Mouse (Mus musculus) spleen, adult 2 months (tissue): ENCODE results near the gene Tdg. TPM values are rescaled to one million over a fixed set of nuclear protein-coding genes. Genes with fewer than 3 reads are reported as not detected.
A peak's percentile ranks its signal among the peaks of the same experiment; 100 is the strongest.
"Not testable (repeated sequence)": the region's sequence is repeated elsewhere in the genome, so short reads cannot be mapped to it uniquely, and the experiment has no call there.

Source experiments
- DNase-seq, 2 experiments: peaks; one replicate each; pipeline versions ENCODE4 v3.0.0 to v3.0.0-alpha.2; 2012 to 2021; ENCODE audit warnings: low spot score in 2 of 2, low read depth in 1 of 2
- H3K27ac ChIP-seq: fragments of 200-500 bp; 2 replicates; pipeline ENCODE4 v1.5.1; 2012; ENCODE audit warnings: low read length, inconsistent platforms; ENCODE audit not compliant: insufficient read depth
- H3K27me3 ChIP-seq: fragments of 200-500 bp; 2 replicates; pipeline ENCODE4 v1.6.1; 2012; ENCODE audit warnings: mild to moderate bottlenecking, moderate library complexity, low read length, inconsistent platforms; ENCODE audit not compliant: control insufficient read depth, insufficient read depth
- H3K36me3 ChIP-seq: fragments of 200-500 bp; 2 replicates; pipeline ENCODE4 v1.6.1; 2012; ENCODE audit warnings: mild to moderate bottlenecking, low read length, inconsistent platforms; ENCODE audit not compliant: control insufficient read depth, insufficient read depth
- H3K4me1 ChIP-seq: fragments of 200-500 bp; 2 replicates; pipeline ENCODE4 v1.6.1; 2011; ENCODE audit warnings: inconsistent platforms; ENCODE audit not compliant: control insufficient read depth, insufficient read depth, insufficient read length
- H3K4me3 ChIP-seq: fragments of 200-500 bp; 2 replicates; pipeline ENCODE4 v1.5.1; 2011; ENCODE audit warnings: mild to moderate bottlenecking, inconsistent platforms; ENCODE audit not compliant: insufficient read depth, insufficient read length; ENCODE audit errors: extremely low read depth
- CTCF ChIP-seq: fragments of 200-500 bp; IDR thresholded peaks from 2 replicates; pipeline ENCODE4 v1.5.1; 2011; ENCODE audit warnings: mild to moderate bottlenecking, inconsistent platforms; ENCODE audit not compliant: insufficient read depth, insufficient read length, insufficient replicate concordance; ENCODE audit errors: extremely low read depth
- POLR2A ChIP-seq: fragments of 200-500 bp; IDR thresholded peaks from 2 replicates; pipeline ENCODE4 v1.6.1; 2011; ENCODE audit warnings: low read depth, low read length, inconsistent platforms
- WGBS: fragments of 180-500 bp; shearing (Covaris S2); methylation state at CpG from one replicate; pipeline ENCODE4 v1.1.7; 2018; 5-methylcytosine and 5-hydroxymethylcytosine counted together
- polyA plus RNA-seq: library from polyadenylated mRNA; depleted of rRNA; stranded (reverse); fragments of >200 nt; gene quantifications from 2 replicates; pipeline ENCODE4 v1.2.3, GENCODE M21; 2012; rRNA removed

Tdg gene
- polyA plus RNA-seq: 11.5 and 13.3 TPM in 2 replicates

DNA sequence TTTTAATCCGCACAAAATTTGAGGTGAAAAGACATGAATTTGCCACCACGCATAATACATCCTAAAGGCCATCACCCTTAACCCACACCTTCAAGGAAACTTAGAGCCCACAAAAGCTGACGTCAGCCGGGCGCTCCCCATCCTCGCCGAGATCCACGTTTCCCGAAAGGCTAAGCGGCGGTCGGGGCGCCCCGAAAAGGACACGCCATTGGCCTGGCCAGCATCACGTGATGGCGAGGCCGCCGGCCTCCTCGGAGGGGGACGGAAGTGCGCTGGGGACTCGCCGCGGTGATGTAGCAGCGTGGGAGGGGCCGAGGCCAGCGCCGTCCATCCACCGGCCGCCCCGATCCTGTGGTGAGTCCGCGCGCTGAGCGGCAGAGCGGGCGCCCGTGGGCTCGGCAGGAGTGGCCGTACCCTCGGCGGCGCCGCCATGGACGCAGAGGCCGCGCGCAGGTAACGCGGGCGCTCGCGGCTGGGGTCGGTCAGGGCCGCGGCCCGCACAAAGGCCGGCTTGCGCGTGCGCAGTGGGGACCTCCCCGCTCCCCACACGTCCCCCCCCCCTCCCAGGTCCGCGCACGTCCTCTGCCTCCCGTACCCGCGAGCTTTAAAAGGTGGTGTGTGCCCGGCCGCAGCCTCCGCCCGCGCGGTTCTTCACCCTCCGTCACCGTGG lies at the start of gene Tdg:
Tdg (plus strand) TSS at position 243 of the 670 bp plus-strand sequence.
- H3K27me3 ChIP-seq, H3K4me1 ChIP-seq, H3K36me3 ChIP-seq: not testable (repeated sequence)
- peak; percentile 91 for DNase-seq
- H3K27ac ChIP-seq: peak within 1 kb of the TSS; percentile 92
- H3K4me3 ChIP-seq: peak within 1 kb of the TSS; percentile 75
- WGBS: 7% methylated on average over 57 of the region's 78 CpGs

DNA sequence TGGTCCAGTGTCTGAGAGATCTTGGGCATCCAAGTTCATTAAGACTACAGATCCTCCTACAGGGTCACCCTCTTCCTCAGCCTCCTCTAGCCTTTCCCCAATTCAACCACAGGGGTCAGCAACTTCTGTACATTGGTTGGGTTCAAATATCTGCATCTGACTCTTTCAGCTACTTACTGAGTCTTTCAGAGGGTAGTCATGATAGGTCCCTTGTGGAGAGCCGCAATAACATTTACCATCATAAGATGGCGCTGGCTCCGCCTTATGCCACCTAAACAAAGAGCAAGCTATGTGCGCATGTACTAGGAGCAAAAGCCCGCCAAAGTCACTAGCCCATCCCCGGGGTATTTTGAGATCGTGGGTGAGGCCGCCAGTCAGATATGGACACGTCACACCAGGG lies 40.0 kb upstream of the Tdg start:
- not testable (repeated sequence) for H3K4me3 ChIP-seq, H3K4me1 ChIP-seq, H3K27me3 ChIP-seq, H3K27ac ChIP-seq, DNase-seq, H3K36me3 ChIP-seq
- 81% methylated on average over 9 of the region's 9 CpGs for WGBS

DNA sequence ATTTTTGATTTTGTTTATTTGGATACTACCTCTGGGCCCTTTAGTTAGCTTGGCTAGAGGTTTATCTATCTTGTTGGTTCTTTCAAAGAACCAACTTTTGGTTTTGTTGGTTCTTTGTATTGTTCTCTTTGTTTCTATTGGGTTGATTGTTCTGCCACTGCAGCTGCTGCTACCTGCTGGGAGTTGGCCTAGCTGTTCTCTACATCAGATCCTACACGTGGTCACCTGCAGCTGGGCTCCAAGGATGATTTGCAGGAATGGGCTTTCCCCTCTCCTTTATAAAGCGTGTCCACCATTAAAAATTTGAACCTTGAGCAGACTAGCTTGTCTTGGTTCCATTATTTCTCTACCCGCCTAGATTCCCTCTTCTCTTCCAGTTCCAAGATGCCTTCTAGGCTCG lies 35.2 kb upstream of the Tdg start:
- H3K4me3 ChIP-seq, H3K27ac ChIP-seq: not testable (repeated sequence)
- 74% methylated on average over 4 of the region's 4 CpGs for WGBS

DNA sequence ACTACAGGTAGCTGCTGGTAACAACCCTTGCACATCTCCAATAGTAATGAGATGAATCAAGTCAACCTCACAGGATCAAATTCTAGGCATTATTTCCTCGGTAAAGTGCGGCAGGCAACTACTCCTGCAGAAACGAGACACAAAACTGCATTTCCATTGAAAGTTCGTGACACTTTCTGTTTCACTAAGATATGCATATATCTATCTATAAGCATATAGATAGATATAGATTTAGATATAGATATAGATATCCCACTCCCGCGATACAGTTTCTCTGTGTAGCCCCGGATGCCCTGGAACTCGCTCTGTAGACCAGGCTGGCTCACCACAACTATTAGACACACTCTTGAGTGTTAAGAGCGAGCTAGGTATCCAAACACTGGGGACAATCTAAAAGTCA lies 7.4 kb upstream of the Tdg start:
- Histone ChIP-seq H3K4me3 (peak overlapping the region; percentile 82), H3K27me3 (no peaks in the 10 kb centered on the region), H3K36me3 (no peaks in the 10 kb centered on the region), H3K27ac (0 out of 2 replicates have a peak overlapping the region, but pooled peaks have one; percentile 9), H3K4me1 (no peaks in the 10 kb centered on the region)
- no peak for TF ChIP-seq POLR2A
- no peak for TF ChIP-seq CTCF
- no peak for DNase-seq
- WGBS: 7% methylated on average over 9 of the region's 9 CpGs

More for the DNA sequence above, 35.2 kb upstream of the Tdg start:
- not testable (repeated sequence) for H3K36me3 ChIP-seq, DNase-seq, H3K27me3 ChIP-seq, H3K4me1 ChIP-seq

DNA sequence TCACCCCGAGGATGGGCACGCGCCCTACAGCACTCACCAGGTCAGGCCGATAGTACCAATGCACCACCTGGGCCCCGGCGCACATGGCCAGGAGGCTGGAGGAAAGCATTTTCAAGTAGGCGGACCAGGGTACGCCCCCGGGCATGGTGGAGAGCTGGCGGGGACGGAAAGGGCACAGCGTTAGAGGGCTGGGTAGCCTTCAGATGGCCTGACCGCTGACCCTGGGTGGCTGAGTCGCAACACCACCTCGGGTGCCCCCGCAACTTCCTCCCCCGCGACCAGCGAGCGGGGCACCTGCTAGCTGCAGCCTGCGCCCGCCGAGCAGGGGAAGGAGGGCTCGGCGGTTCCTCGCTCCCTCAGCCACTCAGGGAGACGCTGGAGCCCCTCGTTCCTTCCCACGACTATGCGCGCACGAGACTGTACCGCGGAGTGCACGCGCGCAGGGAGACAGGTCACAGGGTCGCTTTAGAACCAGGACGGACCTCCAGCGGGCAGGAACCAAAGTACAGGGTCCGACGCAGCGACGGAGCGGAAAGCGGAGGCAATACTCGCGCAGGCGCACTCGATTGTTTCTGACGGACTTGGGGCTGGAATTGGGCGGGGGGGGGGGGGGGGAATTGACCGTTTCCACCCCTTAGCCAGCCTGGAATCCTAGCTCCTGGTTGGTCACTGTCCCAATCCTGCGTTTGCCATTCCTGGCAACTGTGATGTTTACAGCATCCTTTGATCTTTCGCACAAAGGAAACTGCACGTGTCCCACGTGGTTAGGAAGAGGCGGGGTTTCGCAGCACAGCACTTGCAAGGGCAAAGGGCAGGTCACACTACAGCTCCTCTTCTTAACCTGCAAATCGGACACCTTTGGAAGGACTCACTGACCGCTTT lies 6.7 kb upstream of the Tdg start, which contains the start of gene 1190007I07Rik:
1190007I07Rik (minus strand) TSS at position 558 of the 882 bp plus-strand sequence.
- peak within 1 kb of the TSS; percentile 88 for H3K27ac ChIP-seq

DNA sequence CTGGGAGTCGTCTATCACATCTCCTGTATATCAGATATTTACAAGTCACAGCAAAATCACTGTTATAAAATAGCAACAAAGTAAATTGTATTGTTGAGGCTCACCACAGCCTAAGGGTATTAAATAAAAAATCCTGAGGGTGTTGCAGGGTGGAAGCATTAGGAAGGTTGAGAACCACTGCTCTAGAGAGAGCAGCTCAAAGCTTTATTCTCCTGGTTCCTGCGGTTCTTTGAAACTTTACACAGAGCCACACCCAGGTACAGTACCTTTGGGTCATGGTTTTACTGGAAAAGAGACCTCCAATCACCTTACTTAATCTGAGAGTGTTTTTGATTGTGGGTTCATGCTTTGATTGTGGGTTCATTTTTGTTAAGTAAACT lies 6.1 kb upstream of the Tdg start:
- not testable (repeated sequence) for H3K36me3 ChIP-seq, H3K4me1 ChIP-seq, DNase-seq, H3K27me3 ChIP-seq
- Histone ChIP-seq H3K27ac (peak overlapping the region; percentile 88; the same call in 1 of the 2 replicates), H3K4me3 (peak overlapping the region; percentile 82; the same call in 1 of the 2 replicates)
- 11% methylated on average over 2 of the region's 2 CpGs for WGBS

More for the DNA sequence above, 6.7 kb upstream of the Tdg start, which contains the start of gene 1190007I07Rik:
- Histone ChIP-seq H3K4me3 (peak within 1 kb of the TSS; percentile 82), H3K36me3 (no peaks in the 10 kb centered on the region), H3K27me3 (no peaks in the 10 kb centered on the region), H3K4me1 (no peaks in the 10 kb centered on the region)
- peak; percentile 79 to 84 for DNase-seq
- under 1% methylated on average over 59 of the region's 61 CpGs for WGBS
- peak; percentile 41 for TF ChIP-seq POLR2A
- no peak for TF ChIP-seq CTCF

DNA sequence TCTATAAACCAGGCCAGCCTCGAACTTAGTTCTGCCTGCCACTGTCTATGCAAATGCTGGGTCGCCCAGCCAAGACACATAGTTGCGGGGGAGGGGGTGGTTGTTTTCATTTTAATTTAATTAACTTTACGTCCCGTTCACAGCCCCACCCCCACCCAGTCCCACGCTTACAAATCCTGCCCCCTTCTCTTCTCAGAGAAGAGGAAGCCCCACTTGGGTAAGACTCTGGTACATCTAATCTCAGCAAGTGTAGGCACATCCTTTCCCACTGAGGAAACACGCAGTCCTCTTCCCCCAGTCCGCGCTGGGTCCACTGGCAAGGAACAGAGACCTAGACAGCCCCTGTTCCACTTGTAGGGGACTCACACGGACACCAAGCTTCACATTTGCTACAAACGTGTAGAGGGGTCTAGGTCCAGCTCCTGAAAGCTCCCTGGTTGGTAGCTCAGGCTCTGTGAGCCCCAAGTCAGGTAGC lies 480 bp upstream of the Tdg start:
- TF ChIP-seq CTCF (no peak), POLR2A (no peak)
- no peaks in the 10 kb centered on the region for H3K36me3 ChIP-seq
- peak overlapping the region; percentile 75 for H3K4me3 ChIP-seq
- peak overlapping the region; percentile 92 for H3K27ac ChIP-seq
- WGBS: 8% methylated on average over 11 of the region's 11 CpGs
- no peaks in the 10 kb centered on the region for H3K27me3 ChIP-seq
- peak; percentile 27 to 42 for DNase-seq
- peaks cover 7% of the 10 kb centered on the region; the same call in 1 of the 2 replicates for H3K4me1 ChIP-seq
